Mouse (Mus musculus): ENCODE measurements at regions not wholly inside any gene's neighbourhood (a gene's known extent, or its start where the extent isn't known, plus 50 kb on each side); places are given as distances from the start of the nearest gene placed in this dataset.

DNA sequence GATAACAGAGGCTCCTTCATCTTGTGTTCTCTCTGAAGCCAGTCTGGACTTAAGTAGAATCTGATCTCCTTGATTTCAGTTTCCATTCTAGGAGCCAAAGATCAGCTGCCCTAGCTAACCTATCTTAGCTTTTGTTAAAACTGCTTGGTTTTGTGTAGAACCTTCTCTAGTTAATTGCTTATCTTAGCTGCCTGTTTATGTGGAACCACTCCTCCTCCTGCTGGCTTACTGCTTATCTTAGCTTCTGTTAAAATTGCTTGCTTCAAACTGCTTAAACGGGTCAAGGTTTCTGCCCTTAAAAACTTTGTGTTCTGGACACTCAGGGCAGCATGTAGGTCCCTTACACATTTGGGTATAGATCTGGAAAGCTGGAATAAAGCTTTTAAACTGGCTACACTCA lies 133.7 kb upstream of the Mocs2 start:
- no peaks in the 10 kb centered on the region for H3K36me3 ChIP-seq (ENCODE audit: control insufficient read depth, insufficient read depth, low read length)
- H3K9ac ChIP-seq (ENCODE audit: low read length): no peak overlapping the region
- 81% methylated on average over 1 of the region's 1 CpGs for WGBS

GRCm38 (mm10) chr13:114685368-114685767 lies 132.7 kb upstream of the Mocs2 start:
- no peak overlapping the region for H3K4me2 ChIP-seq (ENCODE audit: low read depth, low read length, severe bottlenecking)
- DNase-seq (ENCODE audit: low spot score) (no peak), ATAC-seq (replicated peaks; ENCODE audit: low FRiP score) (no peak; the same call in 1 of the 2 replicates)
- no peaks in the 10 kb centered on the region for H3K27me3 ChIP-seq (ENCODE audit: control insufficient read depth, insufficient read depth, low read length)
- WGBS: 38% methylated on average over 4 of the region's 4 CpGs
- no peaks in the 10 kb centered on the region for H3K36me3 ChIP-seq (ENCODE audit: control insufficient read depth, insufficient read depth, low read length)
- no peaks in the 10 kb centered on the region for H3K4me1 ChIP-seq (replicated peaks; ENCODE audit: control insufficient read depth, insufficient read depth, low read length)
- H3K27ac ChIP-seq (ENCODE audit: low read depth, low read length): no peak overlapping the region
- no peak overlapping the region for H3K4me3 ChIP-seq (ENCODE audit: low read depth, low read length)
- H3K9me3 ChIP-seq (ENCODE audit: control insufficient read depth, low read length): no peaks in the 10 kb centered on the region
- no peak overlapping the region for H3K9ac ChIP-seq (ENCODE audit: low read length)

More for the DNA sequence above, 133.7 kb upstream of the Mocs2 start:
- Histone ChIP-seq H3K27me3 (ENCODE audit: control insufficient read depth, insufficient read depth, low read length) (no peaks in the 10 kb centered on the region), H3K9me3 (ENCODE audit: control insufficient read depth, low read length) (no peaks in the 10 kb centered on the region), H3K4me2 (ENCODE audit: low read depth, low read length, severe bottlenecking) (no peak overlapping the region), H3K4me3 (ENCODE audit: low read depth, low read length) (no peak overlapping the region), H3K27ac (ENCODE audit: low read depth, low read length) (no peak overlapping the region), H3K4me1 (replicated peaks; ENCODE audit: control insufficient read depth, insufficient read depth, low read length) (no peaks in the 10 kb centered on the region)
- ATAC-seq (replicated peaks; ENCODE audit: low FRiP score) (no peak), DNase-seq (ENCODE audit: low spot score) (no peak)

GRCm38 (mm10) chr13:114712601-114713000 lies 105.4 kb upstream of the Mocs2 start:
- Histone ChIP-seq H3K4me1 (replicated peaks; ENCODE audit: control insufficient read depth, insufficient read depth, low read length) (no peaks in the 10 kb centered on the region), H3K4me3 (ENCODE audit: low read depth, low read length) (no peak overlapping the region), H3K9me3 (ENCODE audit: control insufficient read depth, low read length) (no peaks in the 10 kb centered on the region), H3K9ac (ENCODE audit: low read length) (no peak overlapping the region), H3K27me3 (ENCODE audit: control insufficient read depth, insufficient read depth, low read length) (no peaks in the 10 kb centered on the region), H3K36me3 (ENCODE audit: control insufficient read depth, insufficient read depth, low read length) (no peaks in the 10 kb centered on the region), H3K4me2 (ENCODE audit: low read depth, low read length, severe bottlenecking) (no peak overlapping the region), H3K27ac (ENCODE audit: low read depth, low read length) (no peak overlapping the region)
- ATAC-seq (replicated peaks; ENCODE audit: low FRiP score): no peak
- WGBS: 64% methylated on average over 2 of the region's 2 CpGs
- no peak for DNase-seq (ENCODE audit: low spot score)

- Histone ChIP-seq H3K9ac (ENCODE audit: low read length) (no peak overlapping the region), H3K27me3 (ENCODE audit: control insufficient read depth, insufficient read depth, low read length) (no peaks in the 10 kb centered on the region), H3K4me3 (ENCODE audit: low read depth, low read length) (no peak overlapping the region), H3K27ac (ENCODE audit: low read depth, low read length) (no peak overlapping the region), H3K36me3 (ENCODE audit: control insufficient read depth, insufficient read depth, low read length) (no peaks in the 10 kb centered on the region), H3K9me3 (ENCODE audit: control insufficient read depth, low read length) (no peaks in the 10 kb centered on the region), H3K4me2 (ENCODE audit: low read depth, low read length, severe bottlenecking) (no peak overlapping the region), H3K4me1 (replicated peaks; ENCODE audit: control insufficient read depth, insufficient read depth, low read length) (no peaks in the 10 kb centered on the region)
- 70% methylated on average over 4 of the region's 4 CpGs for WGBS
- ATAC-seq (replicated peaks; ENCODE audit: low FRiP score): no peak
- DNase-seq (ENCODE audit: low spot score): no peak
These were observed 98.3 kb upstream of the Mocs2 start for GRCm38 (mm10) chr13:114719771-114720170.

DNA sequence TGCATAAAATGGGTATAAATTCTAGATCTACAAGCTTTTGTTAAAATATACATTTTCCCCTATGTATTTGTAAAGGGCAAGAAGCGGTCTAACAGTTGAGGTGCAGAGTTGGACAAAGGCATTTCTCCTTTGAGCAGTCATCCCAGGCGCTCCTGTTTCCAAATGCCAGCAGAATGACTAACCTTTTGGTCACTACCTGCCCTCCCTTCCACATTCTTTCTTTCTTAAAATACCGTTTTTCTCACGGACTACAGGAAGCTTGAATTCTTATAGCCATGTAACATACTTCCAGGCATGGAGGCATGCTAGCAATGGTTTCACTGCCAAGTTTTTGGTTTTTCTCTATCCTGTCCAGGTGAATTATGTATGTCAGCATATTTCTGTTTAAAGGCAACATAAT lies 91.2 kb upstream of the Mocs2 start:
- no peaks in the 10 kb centered on the region for H3K27me3 ChIP-seq (ENCODE audit: control insufficient read depth, insufficient read depth, low read length)
- H3K4me1 ChIP-seq (replicated peaks; ENCODE audit: control insufficient read depth, insufficient read depth, low read length): no peaks in the 10 kb centered on the region
- H3K36me3 ChIP-seq (ENCODE audit: control insufficient read depth, insufficient read depth, low read length): no peaks in the 10 kb centered on the region
- 87% methylated on average over 4 of the region's 4 CpGs for WGBS
- H3K9ac ChIP-seq (ENCODE audit: low read length): no peak overlapping the region
- no peak for DNase-seq (ENCODE audit: low spot score)
- no peak overlapping the region for H3K4me2 ChIP-seq (ENCODE audit: low read depth, low read length, severe bottlenecking)
- H3K4me3 ChIP-seq (ENCODE audit: low read depth, low read length): no peak overlapping the region
- H3K9me3 ChIP-seq (ENCODE audit: control insufficient read depth, low read length): no peaks in the 10 kb centered on the region
- H3K27ac ChIP-seq (ENCODE audit: low read depth, low read length): no peak overlapping the region
- no peak for ATAC-seq (replicated peaks; ENCODE audit: low FRiP score)

GRCm38 (mm10) chr13:114735066-114735465 lies 83.0 kb upstream of the Mocs2 start:
- ATAC-seq (replicated peaks; ENCODE audit: low FRiP score) (no peak), DNase-seq (ENCODE audit: low spot score) (no peak)
- no peak overlapping the region for H3K4me3 ChIP-seq (ENCODE audit: low read depth, low read length)
- no peaks in the 10 kb centered on the region for H3K9me3 ChIP-seq (ENCODE audit: control insufficient read depth, low read length)
- no peak overlapping the region for H3K27ac ChIP-seq (ENCODE audit: low read depth, low read length)
- no peak overlapping the region for H3K4me2 ChIP-seq (ENCODE audit: low read depth, low read length, severe bottlenecking)
- no peaks in the 10 kb centered on the region for H3K4me1 ChIP-seq (replicated peaks; ENCODE audit: control insufficient read depth, insufficient read depth, low read length)
- H3K36me3 ChIP-seq (ENCODE audit: control insufficient read depth, insufficient read depth, low read length): no peaks in the 10 kb centered on the region
- WGBS: 90% methylated on average over 7 of the region's 7 CpGs
- no peaks in the 10 kb centered on the region for H3K27me3 ChIP-seq (ENCODE audit: control insufficient read depth, insufficient read depth, low read length)
- no peak overlapping the region for H3K9ac ChIP-seq (ENCODE audit: low read length)

DNA sequence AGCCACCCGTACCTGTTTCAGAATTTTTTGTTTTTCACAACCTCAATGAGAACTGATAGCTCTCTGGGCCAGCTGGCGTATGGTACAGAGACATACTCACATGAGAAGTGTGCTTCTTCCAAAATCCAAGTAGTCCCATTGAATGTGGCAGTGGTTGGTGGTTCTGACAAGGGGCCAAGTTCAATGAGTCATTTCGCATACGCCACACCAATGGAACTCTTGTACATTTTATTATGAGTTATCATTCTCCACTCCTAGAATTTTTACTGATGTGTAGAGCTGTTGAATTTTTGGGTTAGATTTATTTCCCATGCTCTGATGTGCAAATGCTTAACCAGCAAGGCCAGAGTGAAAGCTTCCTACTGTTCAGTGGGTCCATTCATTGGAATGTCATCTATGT lies 82.0 kb upstream of the Mocs2 start:
- 91% methylated on average over 4 of the region's 4 CpGs for WGBS
- H3K9ac ChIP-seq (ENCODE audit: low read length): no peak overlapping the region
- no peaks in the 10 kb centered on the region for H3K27me3 ChIP-seq (ENCODE audit: control insufficient read depth, insufficient read depth, low read length)
- H3K36me3 ChIP-seq (ENCODE audit: control insufficient read depth, insufficient read depth, low read length): no peaks in the 10 kb centered on the region
- DNase-seq (ENCODE audit: low spot score): no peak
- no peaks in the 10 kb centered on the region for H3K4me1 ChIP-seq (replicated peaks; ENCODE audit: control insufficient read depth, insufficient read depth, low read length)
- no peak overlapping the region for H3K4me3 ChIP-seq (ENCODE audit: low read depth, low read length)
- no peak for ATAC-seq (replicated peaks; ENCODE audit: low FRiP score)
- no peak overlapping the region for H3K4me2 ChIP-seq (ENCODE audit: low read depth, low read length, severe bottlenecking)
- H3K9me3 ChIP-seq (ENCODE audit: control insufficient read depth, low read length): no peaks in the 10 kb centered on the region
- no peak overlapping the region for H3K27ac ChIP-seq (ENCODE audit: low read depth, low read length)

GRCm38 (mm10) chr13:114742534-114742933 lies 75.5 kb upstream of the Mocs2 start:
- no peaks in the 10 kb centered on the region for H3K9me3 ChIP-seq (ENCODE audit: control insufficient read depth, low read length)
- no peak for ATAC-seq (replicated peaks; ENCODE audit: low FRiP score)
- WGBS: 66% methylated on average over 3 of the region's 3 CpGs

GRCm38 (mm10) chr13:114745814-114746213 lies 72.2 kb upstream of the Mocs2 start:
- Histone ChIP-seq H3K27ac (ENCODE audit: low read depth, low read length) (no peak overlapping the region), H3K36me3 (ENCODE audit: control insufficient read depth, insufficient read depth, low read length) (no peaks in the 10 kb centered on the region), H3K4me1 (replicated peaks; ENCODE audit: control insufficient read depth, insufficient read depth, low read length) (no peaks in the 10 kb centered on the region), H3K4me2 (ENCODE audit: low read depth, low read length, severe bottlenecking) (no peak overlapping the region), H3K9me3 (ENCODE audit: control insufficient read depth, low read length) (no peaks in the 10 kb centered on the region), H3K4me3 (ENCODE audit: low read depth, low read length) (no peak overlapping the region), H3K27me3 (ENCODE audit: control insufficient read depth, insufficient read depth, low read length) (no peaks in the 10 kb centered on the region), H3K9ac (ENCODE audit: low read length) (no peak overlapping the region)
- ATAC-seq (replicated peaks; ENCODE audit: low FRiP score) (no peak), DNase-seq (ENCODE audit: low spot score) (no peak)
- WGBS: 90% methylated on average over 2 of the region's 2 CpGs

More at GRCm38 (mm10) chr13:114742534-114742933, 75.5 kb upstream of the Mocs2 start:
- Histone ChIP-seq H3K9ac (ENCODE audit: low read length) (no peak overlapping the region), H3K27ac (ENCODE audit: low read depth, low read length) (no peak overlapping the region), H3K36me3 (ENCODE audit: control insufficient read depth, insufficient read depth, low read length) (no peaks in the 10 kb centered on the region), H3K4me2 (ENCODE audit: low read depth, low read length, severe bottlenecking) (no peak overlapping the region), H3K4me1 (replicated peaks; ENCODE audit: control insufficient read depth, insufficient read depth, low read length) (no peaks in the 10 kb centered on the region), H3K4me3 (ENCODE audit: low read depth, low read length) (no peak overlapping the region), H3K27me3 (ENCODE audit: control insufficient read depth, insufficient read depth, low read length) (no peaks in the 10 kb centered on the region)
- no peak for DNase-seq (ENCODE audit: low spot score)

Measured in forebrain, embryonic 11.5 days (tissue).